Mouse (Mus musculus) ES-Bruce4 (cell line): ENCODE results near the gene Traf3ip1. TPM values are rescaled to one million over a fixed set of nuclear protein-coding genes. Genes with fewer than 3 reads are reported as not detected.

Experiments
- H3K27ac ChIP-seq: 2 replicates; pipeline ENCODE4 v1.5.1; 2012; ENCODE audit warnings: low read length, inconsistent platforms; ENCODE audit not compliant: insufficient read depth
- H3K27me3 ChIP-seq: 2 replicates; pipeline ENCODE4 v1.6.1; 2012; ENCODE audit warnings: mild to moderate bottlenecking, low read length, inconsistent platforms; ENCODE audit not compliant: control insufficient read depth, poor library complexity, insufficient read depth, severe bottlenecking
- H3K36me3 ChIP-seq: 2 replicates; pipeline ENCODE4 v1.6.1; 2012; ENCODE audit warnings: inconsistent platforms, mild to moderate bottlenecking, low read length, moderate library complexity; ENCODE audit not compliant: control insufficient read depth, poor library complexity, insufficient read depth, severe bottlenecking
- H3K4me1 ChIP-seq: one replicate; pipeline ENCODE4 v1.8.1; 2011; ENCODE audit warnings: low read length; ENCODE audit not compliant: control insufficient read depth, insufficient read depth
- H3K4me3 ChIP-seq: 2 replicates; pipeline ENCODE4 v1.5.1; 2011; ENCODE audit warnings: low read depth, mild to moderate bottlenecking, low read length
- H3K9ac ChIP-seq: 2 replicates; pipeline ENCODE4 v1.6.1; 2012; ENCODE audit warnings: low read depth, mild to moderate bottlenecking, inconsistent platforms; ENCODE audit not compliant: poor library complexity, severe bottlenecking
- H3K9me3 ChIP-seq: replicated peaks from 2 replicates; pipeline ENCODE4 v1.6.1; 2012; ENCODE audit warnings: mild to moderate bottlenecking, low read length, inconsistent platforms; ENCODE audit not compliant: control insufficient read depth, poor library complexity, insufficient read depth, severe bottlenecking
- CTCF ChIP-seq: IDR thresholded peaks from one replicate; pipeline ENCODE4 v1.8.1; 2011; ENCODE audit warnings: low read depth, low read length
- EP300 ChIP-seq: IDR thresholded peaks from 2 replicates; pipeline ENCODE4 v1.6.1; 2011; ENCODE audit warnings: low read depth, low read length; ENCODE audit not compliant: insufficient read depth
- POLR2A ChIP-seq: IDR thresholded peaks from one replicate; pipeline ENCODE4 v1.8.1; 2011; ENCODE audit warnings: low read length; ENCODE audit not compliant: insufficient read depth
- polyA plus RNA-seq: library from polyadenylated mRNA; stranded (reverse); fragments of >200 nt; gene quantifications from 2 replicates; pipeline ENCODE4 v1.2.4, GENCODE M21; 2011; ENCODE audit warnings: low read depth; ENCODE audit not compliant: missing spikeins, insufficient read depth, insufficient read length

Gene Traf3ip1
- polyA plus RNA-seq, 1 experiment: 12.1 TPM

DNA sequence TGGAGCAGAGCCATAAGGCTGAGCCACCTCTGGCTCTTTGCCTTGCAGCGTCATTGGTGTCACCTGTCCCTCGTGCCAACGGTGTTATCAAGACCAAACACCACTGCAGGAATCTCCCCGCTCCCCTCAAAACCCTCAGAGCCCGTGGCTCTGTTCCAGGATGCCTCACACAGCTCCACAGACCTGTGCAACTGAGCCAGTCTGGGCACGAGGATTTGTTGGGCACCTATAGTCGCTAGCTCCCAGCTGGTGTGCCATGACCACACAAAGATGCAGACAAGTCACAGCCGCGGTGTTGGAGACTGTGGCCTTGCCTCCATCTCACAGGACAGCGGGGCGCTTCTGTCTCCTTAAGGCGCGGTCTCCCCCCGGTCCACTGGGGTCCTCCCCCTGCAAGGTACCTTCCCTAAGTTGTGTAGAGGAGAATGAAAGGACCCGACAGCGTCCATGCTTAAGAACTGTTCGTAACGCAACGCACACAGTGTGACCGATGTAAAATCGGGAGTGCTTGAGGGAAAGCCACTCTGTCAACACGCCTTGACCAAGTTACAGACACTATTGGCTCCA, 45.3 kb downstream of the Traf3ip1 start:
- peaks cover 5% of the 10 kb centered on the region for H3K4me1 ChIP-seq
- H3K4me3 ChIP-seq: peak overlapping the region; percentile 89
- TF ChIP-seq EP300 (no peak), CTCF (no peak), POLR2A (no peak)
- no peaks in the 10 kb centered on the region for H3K36me3 ChIP-seq
- H3K27me3 ChIP-seq: no peaks in the 10 kb centered on the region
- H3K9ac ChIP-seq: peak overlapping the region; percentile 43
- H3K9me3 ChIP-seq: no peaks in the 10 kb centered on the region
- peak overlapping the region; percentile 57; the same call in 1 of the 2 replicates for H3K27ac ChIP-seq

DNA sequence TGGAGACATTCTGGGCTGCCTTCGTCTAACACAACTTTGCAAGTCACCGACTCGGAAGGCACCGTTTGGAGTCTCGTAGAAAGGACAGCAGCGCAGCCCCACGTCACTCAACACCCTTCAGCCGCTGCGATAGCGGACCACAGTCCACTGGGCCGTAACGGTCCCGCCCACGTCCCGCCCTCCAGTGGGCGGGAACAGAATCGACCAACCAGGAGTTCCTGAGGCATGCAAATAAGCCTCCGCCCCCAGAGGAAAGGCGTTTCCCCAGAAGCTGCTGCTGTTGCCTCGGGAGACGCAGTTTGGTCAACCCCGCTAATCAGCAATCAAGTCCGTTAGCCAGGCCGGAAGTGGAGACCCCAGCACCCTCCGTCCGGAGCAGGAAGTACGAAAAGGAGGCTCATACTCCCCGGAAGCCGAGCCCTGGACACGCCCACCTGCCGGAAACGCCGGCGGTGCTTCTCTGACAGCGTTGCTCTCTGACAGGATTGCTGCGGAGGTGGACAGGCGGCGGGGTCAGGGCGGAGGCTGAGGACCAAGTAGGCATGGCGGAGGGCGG, 45.9 kb downstream of the Traf3ip1 start, which contains the start of gene Asb1:
Gene Asb1 (plus strand): TSS at position 274 of the 556 bp plus-strand sequence.
- Histone ChIP-seq H3K9me3 (no peaks in the 10 kb centered on the region), H3K4me1 (peaks cover 5% of the 10 kb centered on the region), H3K36me3 (no peaks in the 10 kb centered on the region), H3K9ac (peak within 1 kb of the TSS; percentile 70), H3K4me3 (peak within 1 kb of the TSS; percentile 93), H3K27me3 (no peaks in the 10 kb centered on the region), H3K27ac (peak within 1 kb of the TSS; percentile 57)
- TF ChIP-seq CTCF (no peak), EP300 (no peak), POLR2A (peak; percentile 87)

DNA sequence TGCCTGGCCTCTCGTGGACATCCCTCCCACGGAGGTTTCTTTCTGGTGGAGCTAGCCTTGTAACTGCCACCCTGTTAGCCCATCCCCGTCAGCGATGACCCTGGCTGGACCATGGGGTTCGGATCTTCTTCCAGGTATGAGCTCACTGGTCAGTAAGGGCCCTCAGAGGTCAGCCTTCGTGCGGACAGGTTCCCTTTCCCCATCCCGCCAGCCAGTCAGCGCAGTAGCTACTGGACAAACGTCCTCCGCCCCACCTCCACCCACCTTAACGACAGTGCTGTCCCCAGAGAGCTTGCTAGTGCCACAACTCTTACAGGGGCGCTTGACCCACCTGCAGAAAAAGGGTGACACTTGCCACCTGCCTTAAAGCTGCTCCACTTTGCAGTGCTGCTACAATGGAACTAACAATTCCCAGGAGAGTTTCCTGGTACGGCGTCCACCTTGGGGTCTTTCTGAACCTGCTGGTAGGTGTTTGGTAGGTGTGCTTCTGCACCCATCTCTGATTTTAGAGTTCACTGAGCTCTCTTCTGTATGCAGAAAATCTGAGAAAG, 46.7 kb downstream of the Traf3ip1 start:
- no peaks in the 10 kb centered on the region for H3K9me3 ChIP-seq
- H3K36me3 ChIP-seq: no peaks in the 10 kb centered on the region
- no peak for TF ChIP-seq CTCF
- TF ChIP-seq EP300: no peak
- no peak for TF ChIP-seq POLR2A
- peak overlapping the region; percentile 93 for H3K4me3 ChIP-seq
- H3K4me1 ChIP-seq: no peaks in the 10 kb centered on the region
- H3K27ac ChIP-seq: no peak overlapping the region
- H3K27me3 ChIP-seq: no peaks in the 10 kb centered on the region
- peak overlapping the region; percentile 70 for H3K9ac ChIP-seq

DNA sequence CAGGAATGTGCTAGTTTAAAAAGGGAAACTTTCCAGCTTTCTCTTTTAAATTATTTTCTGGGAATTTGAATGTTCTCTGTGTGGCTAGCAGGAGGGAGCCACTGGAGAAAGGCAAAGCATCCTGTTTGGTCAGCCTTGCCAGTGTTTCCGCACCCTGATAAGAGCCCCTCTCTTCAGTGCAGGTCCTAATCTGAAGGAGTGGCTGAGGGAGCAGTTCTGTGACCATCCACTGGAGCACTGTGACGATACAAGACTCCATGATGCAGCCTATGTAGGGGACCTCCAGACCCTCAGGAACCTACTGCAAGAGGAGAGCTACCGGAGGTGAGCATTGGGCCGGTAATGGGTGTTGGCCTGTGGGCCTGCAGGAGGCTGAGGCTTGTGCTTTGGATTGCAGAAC, 49.5 kb downstream of the Traf3ip1 start:
- no peak for TF ChIP-seq EP300
- TF ChIP-seq CTCF: no peak
- TF ChIP-seq POLR2A: no peak
- Histone ChIP-seq H3K9ac (no peak overlapping the region), H3K36me3 (no peaks in the 10 kb centered on the region), H3K4me1 (no peaks in the 10 kb centered on the region), H3K9me3 (no peaks in the 10 kb centered on the region), H3K27ac (no peak overlapping the region), H3K27me3 (no peaks in the 10 kb centered on the region), H3K4me3 (no peak overlapping the region)

DNA sequence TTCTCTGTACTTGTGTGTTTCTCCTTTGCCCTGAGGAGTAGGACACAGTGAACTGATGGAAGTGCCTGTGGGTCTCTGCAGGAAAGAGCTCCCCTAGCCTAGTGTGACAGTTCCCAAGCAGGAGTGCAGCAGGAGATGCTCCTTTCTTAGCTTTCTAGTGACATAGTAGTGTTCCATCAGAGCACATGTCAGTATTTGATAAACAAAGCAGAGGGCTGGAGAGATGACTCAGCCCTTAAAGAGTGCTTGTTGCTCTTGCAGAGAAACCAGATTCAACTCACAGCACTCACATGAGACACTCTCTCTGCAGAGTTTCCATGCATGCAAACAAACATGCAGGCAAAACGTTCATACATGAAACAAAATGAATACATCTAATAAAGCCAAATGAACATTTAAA, 50.8 kb downstream of the Traf3ip1 start:
- H3K27me3 ChIP-seq: no peaks in the 10 kb centered on the region
- no peaks in the 10 kb centered on the region for H3K36me3 ChIP-seq
- H3K9ac ChIP-seq: no peak overlapping the region
- H3K27ac ChIP-seq: no peak overlapping the region
- no peaks in the 10 kb centered on the region for H3K9me3 ChIP-seq
- TF ChIP-seq EP300 (no peak), CTCF (no peak), POLR2A (no peak)
- H3K4me3 ChIP-seq: no peak overlapping the region
- H3K4me1 ChIP-seq: peaks cover 1% of the 10 kb centered on the region

DNA sequence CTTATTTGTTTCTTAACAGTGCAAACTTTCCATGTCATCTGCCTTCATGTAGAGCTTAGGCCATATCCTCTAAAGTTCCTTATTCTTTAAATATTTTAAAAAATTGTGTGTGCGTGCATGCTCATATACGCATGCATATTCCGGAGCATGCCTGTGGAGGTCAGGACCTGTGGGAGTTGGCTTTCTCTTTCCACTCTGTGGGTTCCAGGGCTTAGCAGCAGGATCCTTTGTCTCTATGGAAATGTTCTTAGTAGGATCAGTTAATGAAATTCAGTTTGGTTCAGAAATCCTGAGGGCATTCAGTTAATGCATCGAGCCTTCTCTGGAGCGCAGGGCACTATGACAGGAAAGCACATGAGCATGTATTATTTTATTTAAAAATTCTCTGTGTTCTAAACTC, 53.1 kb downstream of the Traf3ip1 start:
- H3K36me3 ChIP-seq: no peaks in the 10 kb centered on the region
- H3K4me1 ChIP-seq: peaks cover 1% of the 10 kb centered on the region
- H3K4me3 ChIP-seq: no peak overlapping the region
- no peak for TF ChIP-seq CTCF
- no peak for TF ChIP-seq POLR2A
- TF ChIP-seq EP300: no peak
- no peaks in the 10 kb centered on the region for H3K9me3 ChIP-seq
- no peaks in the 10 kb centered on the region for H3K27me3 ChIP-seq
- no peak overlapping the region for H3K9ac ChIP-seq
- H3K27ac ChIP-seq: peak overlapping the region; percentile 7; the same call in 1 of the 2 replicates
